Mouse (Mus musculus): ENCODE measurements around the gene Atp5g3. TPM values are rescaled to one million over a fixed set of nuclear protein-coding genes. Genes with fewer than 3 reads are reported as not detected.
A peak's percentile ranks its signal among the peaks of the same experiment; 100 is the strongest.
"Not testable (repeated sequence)": the region's sequence is repeated elsewhere in the genome, so short reads cannot be mapped to it uniquely, and the experiment has no call there.

The Atp5g3 gene
- polyA plus RNA-seq, 1 experiment, result 530 TPM

- 22% methylated on average over 5 of the region's 5 CpGs for WGBS
- H3K4me3 ChIP-seq (ENCODE audit: control insufficient read depth, insufficient read depth, low read length), result no peak overlapping the region
- TF ChIP-seq CTCF (IDR thresholded peaks at IDR 0.05; ENCODE audit: borderline replicate concordance, control insufficient read depth, extremely low read depth, insufficient read depth, low read length, poor library complexity), result no peak
- TF ChIP-seq POLR2A (IDR thresholded peaks at IDR 0.05; ENCODE audit: control insufficient read depth, extremely low read depth, insufficient read depth, low read length, poor library complexity), result no peak
- no peak overlapping the region for H3K27ac ChIP-seq (ENCODE audit: control insufficient read depth, insufficient read depth, low read length)
- peak; percentile 15 for DNase-seq
- H3K4me1 ChIP-seq (replicated peaks; ENCODE audit: control insufficient read depth, insufficient read depth, low read length), result no peaks in the 10 kb centered on the region
- no peaks in the 10 kb centered on the region for H3K36me3 ChIP-seq (ENCODE audit: control insufficient read depth, insufficient read depth, low read length)
- no peaks in the 10 kb centered on the region for H3K27me3 ChIP-seq (ENCODE audit: control insufficient read depth, insufficient read depth, low read length)
These were observed 14.0 kb upstream of the Atp5g3 start for GRCm38 (mm10) chr2:73925089-73925488.

GRCm38 (mm10) chr2:73919642-73920041 is 8.5 kb upstream of the Atp5g3 start:
- TF ChIP-seq POLR2A (IDR thresholded peaks at IDR 0.05; ENCODE audit: control insufficient read depth, extremely low read depth, insufficient read depth, low read length, poor library complexity) (no peak), CTCF (IDR thresholded peaks at IDR 0.05; ENCODE audit: borderline replicate concordance, control insufficient read depth, extremely low read depth, insufficient read depth, low read length, poor library complexity) (no peak)
- H3K4me3 ChIP-seq (ENCODE audit: control insufficient read depth, insufficient read depth, low read length), result no peak overlapping the region
- H3K4me1 ChIP-seq (replicated peaks; ENCODE audit: control insufficient read depth, insufficient read depth, low read length), result no peaks in the 10 kb centered on the region
- H3K36me3 ChIP-seq (ENCODE audit: control insufficient read depth, insufficient read depth, low read length), result no peaks in the 10 kb centered on the region
- H3K27ac ChIP-seq (ENCODE audit: control insufficient read depth, insufficient read depth, low read length), result no peak overlapping the region
- no peak for DNase-seq
- no peaks in the 10 kb centered on the region for H3K27me3 ChIP-seq (ENCODE audit: control insufficient read depth, insufficient read depth, low read length)
- WGBS, result 77% methylated on average over 7 of the region's 7 CpGs

GRCm38 (mm10) chr2:73912264-73912663 is 1.1 kb upstream of the Atp5g3 start:
- peaks cover 19% of the 10 kb centered on the region for H3K36me3 ChIP-seq (ENCODE audit: control insufficient read depth, insufficient read depth, low read length)
- no peak for TF ChIP-seq POLR2A (IDR thresholded peaks at IDR 0.05; ENCODE audit: control insufficient read depth, extremely low read depth, insufficient read depth, low read length, poor library complexity)
- no peak for TF ChIP-seq CTCF (IDR thresholded peaks at IDR 0.05; ENCODE audit: borderline replicate concordance, control insufficient read depth, extremely low read depth, insufficient read depth, low read length, poor library complexity)
- peaks cover 3% of the 10 kb centered on the region; the same call in 1 of the 2 replicates for H3K4me1 ChIP-seq (replicated peaks; ENCODE audit: control insufficient read depth, insufficient read depth, low read length)
- H3K4me3 ChIP-seq (ENCODE audit: control insufficient read depth, insufficient read depth, low read length), result no peak overlapping the region
- DNase-seq, result no peak
- no peaks in the 10 kb centered on the region for H3K27me3 ChIP-seq (ENCODE audit: control insufficient read depth, insufficient read depth, low read length)
- WGBS, result 27% methylated on average over 3 of the region's 3 CpGs
- H3K27ac ChIP-seq (ENCODE audit: control insufficient read depth, insufficient read depth, low read length), result no peak overlapping the region

GRCm38 (mm10) chr2:73910571-73911174 is 453 bp downstream of the Atp5g3 start:
- Histone ChIP-seq H3K27me3 (ENCODE audit: control insufficient read depth, insufficient read depth, low read length) (no peaks in the 10 kb centered on the region), H3K27ac (ENCODE audit: control insufficient read depth, insufficient read depth, low read length) (peak overlapping the region; percentile 58), H3K4me3 (ENCODE audit: control insufficient read depth, insufficient read depth, low read length) (peak overlapping the region; percentile 86), H3K36me3 (ENCODE audit: control insufficient read depth, insufficient read depth, low read length) (peaks cover 27% of the 10 kb centered on the region), H3K4me1 (replicated peaks; ENCODE audit: control insufficient read depth, insufficient read depth, low read length) (peaks cover 3% of the 10 kb centered on the region; the same call in 1 of the 2 replicates)
- TF ChIP-seq POLR2A (IDR thresholded peaks at IDR 0.05; ENCODE audit: control insufficient read depth, extremely low read depth, insufficient read depth, low read length, poor library complexity) (no peak), CTCF (IDR thresholded peaks at IDR 0.05; ENCODE audit: borderline replicate concordance, control insufficient read depth, extremely low read depth, insufficient read depth, low read length, poor library complexity) (no peak)
- under 1% methylated on average over 49 of the region's 50 CpGs for WGBS
- DNase-seq, result peak; percentile 49

- no peak overlapping the region for H3K27ac ChIP-seq (ENCODE audit: control insufficient read depth, insufficient read depth, low read length)
- 98% methylated on average over 2 of the region's 2 CpGs for WGBS
- H3K4me3 ChIP-seq (ENCODE audit: control insufficient read depth, insufficient read depth, low read length), result no peak overlapping the region
- no peak for DNase-seq
- H3K4me1 ChIP-seq (replicated peaks; ENCODE audit: control insufficient read depth, insufficient read depth, low read length), result peaks cover 3% of the 10 kb centered on the region; the same call in 1 of the 2 replicates
- H3K36me3 ChIP-seq (ENCODE audit: control insufficient read depth, insufficient read depth, low read length), result peaks cover 27% of the 10 kb centered on the region
- TF ChIP-seq CTCF (IDR thresholded peaks at IDR 0.05; ENCODE audit: borderline replicate concordance, control insufficient read depth, extremely low read depth, insufficient read depth, low read length, poor library complexity) (no peak), POLR2A (IDR thresholded peaks at IDR 0.05; ENCODE audit: control insufficient read depth, extremely low read depth, insufficient read depth, low read length, poor library complexity) (no peak)
- H3K27me3 ChIP-seq (ENCODE audit: control insufficient read depth, insufficient read depth, low read length), result no peaks in the 10 kb centered on the region
These were observed 2.0 kb downstream of the Atp5g3 start for GRCm38 (mm10) chr2:73909116-73909515.

GRCm38 (mm10) chr2:73904679-73905078 is 6.4 kb downstream of the Atp5g3 start:
- not testable (repeated sequence) for DNase-seq; H3K27me3 ChIP-seq (ENCODE audit: control insufficient read depth, insufficient read depth, low read length); H3K4me1 ChIP-seq (replicated peaks; ENCODE audit: control insufficient read depth, insufficient read depth, low read length); H3K4me3 ChIP-seq (ENCODE audit: control insufficient read depth, insufficient read depth, low read length); H3K27ac ChIP-seq (ENCODE audit: control insufficient read depth, insufficient read depth, low read length)
- peaks cover 27% of the 10 kb centered on the region for H3K36me3 ChIP-seq (ENCODE audit: control insufficient read depth, insufficient read depth, low read length)

GRCm38 (mm10) chr2:73903536-73903935 is 7.6 kb downstream of the Atp5g3 start:
- Histone ChIP-seq H3K36me3 (ENCODE audit: control insufficient read depth, insufficient read depth, low read length) (peaks cover 20% of the 10 kb centered on the region), H3K4me3 (ENCODE audit: control insufficient read depth, insufficient read depth, low read length) (no peak overlapping the region), H3K27me3 (ENCODE audit: control insufficient read depth, insufficient read depth, low read length) (no peaks in the 10 kb centered on the region), H3K27ac (ENCODE audit: control insufficient read depth, insufficient read depth, low read length) (no peak overlapping the region), H3K4me1 (replicated peaks; ENCODE audit: control insufficient read depth, insufficient read depth, low read length) (no peaks in the 10 kb centered on the region)
- DNase-seq, result no peak
- no peak for TF ChIP-seq CTCF (IDR thresholded peaks at IDR 0.05; ENCODE audit: borderline replicate concordance, control insufficient read depth, extremely low read depth, insufficient read depth, low read length, poor library complexity)
- TF ChIP-seq POLR2A (IDR thresholded peaks at IDR 0.05; ENCODE audit: control insufficient read depth, extremely low read depth, insufficient read depth, low read length, poor library complexity), result no peak
- 100% methylated on average over 2 of the region's 2 CpGs for WGBS

- not testable (repeated sequence) for DNase-seq; H3K27ac ChIP-seq (ENCODE audit: control insufficient read depth, insufficient read depth, low read length); H3K36me3 ChIP-seq (ENCODE audit: control insufficient read depth, insufficient read depth, low read length); H3K4me3 ChIP-seq (ENCODE audit: control insufficient read depth, insufficient read depth, low read length); H3K4me1 ChIP-seq (replicated peaks; ENCODE audit: control insufficient read depth, insufficient read depth, low read length); H3K27me3 ChIP-seq (ENCODE audit: control insufficient read depth, insufficient read depth, low read length)
- 89% methylated on average over 3 of the region's 3 CpGs for WGBS
These were observed 8.8 kb downstream of the Atp5g3 start for GRCm38 (mm10) chr2:73902328-73902727.
